Mouse (Mus musculus): ENCODE data around the gene Cacna2d4.

DNA sequence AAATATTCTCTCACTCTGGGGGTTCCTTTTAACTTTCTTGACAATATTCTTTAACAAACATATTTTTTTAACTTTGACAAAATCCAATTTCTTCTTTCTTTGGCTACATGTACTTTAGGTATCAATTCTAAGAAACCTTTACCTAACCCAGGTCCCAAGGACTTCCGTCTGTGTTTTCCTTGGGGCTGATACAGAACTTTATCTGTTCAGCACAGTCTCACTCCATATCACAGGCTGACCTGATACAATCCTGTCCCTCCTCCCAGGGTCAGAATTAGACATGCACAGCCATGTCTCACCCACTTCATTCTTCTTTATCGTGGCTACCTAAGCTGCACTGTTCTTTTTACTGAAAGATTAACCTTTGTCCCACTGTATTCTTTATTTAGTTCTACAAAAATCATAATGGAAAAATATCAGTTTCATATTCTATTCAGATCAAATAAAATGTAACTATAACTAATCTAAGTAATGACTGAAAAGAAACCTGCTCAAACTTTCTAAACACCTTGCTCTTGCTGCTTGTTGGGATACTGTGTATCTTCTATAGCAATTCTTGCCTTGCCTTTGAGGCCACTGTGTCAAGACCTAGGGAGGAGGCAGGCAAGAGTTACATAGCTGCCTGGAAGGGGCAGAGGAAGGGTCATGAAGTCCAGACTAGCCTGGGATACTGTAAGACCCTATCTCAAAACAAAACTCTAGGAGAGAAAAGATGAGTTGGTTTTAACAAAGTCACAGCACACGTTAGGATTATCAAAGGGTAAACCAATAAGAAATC lies 124.8 kb downstream of the Cacna2d4 start:
- TF ChIP-seq POLR2A (IDR thresholded peaks at IDR 0.05; ENCODE audit: extremely low read depth, insufficient read depth, low read length) (no peak), CTCF (IDR thresholded peaks at IDR 0.05; ENCODE audit: low read depth, low read length) (no peak)

Measured in liver, adult 2 months (tissue).